Mouse (Mus musculus) heart, adult 11 months (tissue): ENCODE measurements at regions not wholly inside any gene's neighbourhood (a gene's known extent, or its start where the extent isn't known, plus 50 kb on each side); places are given as distances from the start of the nearest gene placed in this dataset.

Experiments
- DNase-seq: peaks from one replicate; pipeline ENCODE4 v3.0.0; 2022

- no peak for DNase-seq
Measured at GRCm38 (mm10) chr15:43803342-43803741, 3669.2 kb downstream of the 9330182O14Rik start.
